Mouse (Mus musculus) gonadal fat pad, adult 2 months (tissue): Measurements from ENCODE around the gene Tmem253. TPM values are rescaled to one million over a fixed set of nuclear protein-coding genes. Genes with fewer than 3 reads are reported as not detected.

Source experiments
- DNase-seq: peaks from one replicate; pipeline ENCODE4 v3.0.0-alpha.2; 2012; ENCODE audit warnings: low read depth
- polyA plus RNA-seq: library from polyadenylated mRNA; depleted of rRNA; stranded (reverse); fragments of >200 nt; gene quantifications from 2 replicates; pipeline ENCODE4 v1.2.3, GENCODE M21; 2012; rRNA removed

Gene Tmem253
- 0.51 and 0.55 TPM in 2 replicates for polyA plus RNA-seq

DNA sequence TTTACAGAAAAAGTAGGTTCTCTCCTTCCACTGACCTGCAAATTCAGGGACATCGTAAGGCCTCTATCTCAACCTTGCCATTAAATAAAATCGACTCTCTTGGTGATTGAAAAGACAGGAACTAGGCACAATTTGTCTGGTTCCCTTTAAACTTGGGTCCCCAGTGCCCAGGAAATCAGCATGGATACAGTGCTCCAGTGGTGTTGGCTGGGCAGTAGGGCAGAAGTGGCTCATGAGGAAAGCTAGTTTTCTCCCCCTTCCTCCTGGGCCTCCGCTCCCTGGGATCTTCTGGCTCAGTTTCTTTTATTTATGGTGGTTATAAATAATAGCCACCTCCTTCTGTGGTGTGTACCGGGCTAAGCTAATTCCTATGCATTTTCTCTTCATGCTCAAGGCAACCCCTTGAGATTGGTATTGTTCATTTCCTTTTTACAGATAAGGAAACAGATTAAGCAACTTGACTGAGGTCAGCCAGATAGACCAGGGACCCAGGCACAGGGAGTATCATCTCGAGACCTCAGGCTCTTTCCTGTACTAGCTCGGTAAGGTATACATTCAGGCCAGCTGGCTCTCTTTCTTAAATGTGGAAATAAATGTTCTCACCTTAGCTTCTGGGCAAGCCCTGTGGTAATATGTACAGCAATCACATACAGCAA is at the start of gene Tmem253:
TSS of gene Tmem253 (plus strand) at position 214 of the 656 bp plus-strand sequence.
- DNase-seq: no peak

DNA sequence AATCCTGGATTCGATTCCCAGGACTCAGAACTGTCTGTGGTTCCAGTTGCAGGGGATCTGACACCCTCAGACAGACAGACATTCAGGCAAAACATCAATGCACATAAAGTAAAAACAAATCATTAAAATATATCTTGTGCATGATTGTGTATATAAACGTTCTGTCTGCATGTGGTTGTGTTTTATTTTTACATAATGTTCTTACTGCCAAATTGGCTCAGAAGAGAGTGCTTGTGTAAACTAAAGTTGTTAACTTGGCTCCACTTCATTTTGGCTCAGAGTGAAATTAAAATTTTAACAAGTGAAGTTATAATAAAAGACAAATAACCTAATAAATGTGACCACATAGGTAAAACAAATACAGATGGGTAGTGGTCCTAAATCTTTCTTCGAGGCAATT is 48.1 kb upstream of the Tmem253 start:
- DNase-seq: no peak

DNA sequence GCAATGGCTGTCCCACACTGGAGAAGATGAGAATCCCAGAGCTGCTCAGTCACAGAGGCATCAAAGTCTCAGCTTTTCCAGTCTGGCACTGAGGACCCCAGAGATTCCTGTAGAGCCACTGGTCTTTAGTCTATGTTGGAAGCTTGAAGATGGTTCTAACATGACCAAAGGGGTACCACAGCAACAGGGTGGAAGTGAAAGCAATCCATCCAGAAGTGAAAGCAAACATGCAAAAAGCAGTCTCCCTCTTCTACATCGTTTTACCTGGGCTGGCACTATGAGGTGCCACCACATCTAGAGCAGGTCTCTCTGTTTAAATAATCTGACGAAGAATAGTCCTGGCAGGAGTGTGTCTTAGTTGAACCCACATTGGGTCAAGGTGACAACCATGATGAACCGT is 36.2 kb upstream of the Tmem253 start:
- no peak for DNase-seq

DNA sequence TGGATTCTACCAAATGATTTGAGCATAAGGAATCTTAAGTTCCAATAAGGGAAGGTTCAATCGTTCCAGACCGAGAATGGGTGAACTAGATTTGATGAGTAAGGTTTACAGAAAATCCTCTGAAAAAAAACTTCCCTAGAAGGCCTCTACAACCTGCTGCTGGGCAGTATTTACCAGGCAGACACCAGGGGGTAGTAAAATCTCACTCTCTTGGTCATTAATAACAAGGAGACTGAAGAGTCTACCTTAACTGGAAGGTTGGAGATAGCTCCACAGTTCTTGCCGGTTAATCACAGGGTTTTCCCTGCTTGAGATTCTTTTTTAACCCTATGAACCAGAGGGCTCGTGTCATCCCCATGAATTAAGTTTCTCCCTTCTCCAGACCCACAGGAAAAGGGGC is 32.2 kb upstream of the Tmem253 start:
- DNase-seq: no peak

DNA sequence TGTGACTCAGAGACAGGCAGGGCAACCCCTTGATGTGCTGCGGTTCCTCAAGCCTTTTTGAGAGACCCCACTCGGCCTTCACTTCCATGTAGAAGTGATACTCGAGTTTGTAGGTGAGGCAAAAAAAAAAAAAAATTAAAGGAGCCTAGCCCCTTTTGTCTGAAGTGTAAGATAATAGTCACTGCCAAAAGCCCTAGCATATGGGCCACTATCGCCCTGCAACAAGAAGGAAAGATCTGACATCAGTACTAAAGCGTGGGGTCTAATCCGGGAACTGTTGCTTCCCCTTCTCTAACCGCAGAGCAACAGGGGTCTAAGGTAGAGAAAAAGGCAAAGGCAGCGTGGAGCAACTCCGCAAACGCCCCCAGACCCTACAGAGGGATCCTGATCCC is 31.6 kb upstream of the Tmem253 start:
- no peak for DNase-seq

DNA sequence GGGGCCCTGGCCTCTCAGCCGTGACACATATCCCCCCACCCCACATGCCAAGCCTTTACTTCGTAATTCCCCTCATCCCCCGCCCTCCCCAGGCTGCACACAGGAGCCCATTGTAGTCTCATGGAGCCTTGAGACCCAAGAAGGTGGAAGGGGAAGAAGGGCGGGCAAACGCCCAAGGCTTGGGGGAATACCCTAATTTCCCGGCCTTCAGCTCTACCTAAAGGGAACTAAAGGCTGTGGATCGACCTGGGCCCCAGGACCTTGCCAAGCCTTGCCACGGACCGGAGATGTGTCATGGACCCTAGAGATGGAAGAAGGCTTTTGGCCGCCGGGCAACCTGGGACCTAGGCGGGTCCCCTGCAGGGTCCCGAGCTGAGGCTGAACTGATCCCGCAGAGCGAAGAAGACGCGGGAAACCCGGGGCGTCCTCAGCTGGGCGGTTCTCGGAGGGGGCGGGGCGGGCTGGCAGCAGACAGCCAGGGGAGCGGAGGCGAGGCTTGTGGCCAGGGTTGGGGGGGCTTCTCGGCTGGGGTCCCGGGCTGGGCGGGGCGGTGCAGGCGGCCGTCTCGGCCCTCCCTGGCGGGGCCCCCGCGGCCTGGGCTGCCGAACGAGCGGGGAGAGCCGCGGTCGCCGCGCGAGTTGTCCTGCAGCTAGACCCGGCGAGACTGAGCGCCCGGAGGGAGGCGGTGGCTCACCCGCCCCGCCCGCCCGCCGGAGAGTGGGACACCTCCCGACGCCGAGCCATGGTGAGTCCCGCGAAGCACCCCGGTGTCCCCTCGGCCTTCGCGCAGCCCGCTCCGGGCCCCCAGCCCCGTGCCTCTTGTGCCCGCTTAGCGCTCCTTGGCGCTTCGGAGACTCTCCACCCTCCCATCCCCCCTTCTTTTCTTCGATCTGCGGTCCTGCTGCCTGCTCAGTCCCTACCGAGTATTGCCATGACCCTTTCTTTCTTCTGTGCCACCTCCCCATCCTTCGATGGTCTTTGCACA is 30.9 kb upstream of the Tmem253 start, which contains the start of gene Arhgef40:
TSS of gene Arhgef40 (plus strand) at position 473 of the 985 bp plus-strand sequence.
- DNase-seq: no peak

- no peak for DNase-seq
Measured at GRCm38 (mm10) chr14:51985301-51986152, 29.9 kb upstream of the Tmem253 start.

DNA sequence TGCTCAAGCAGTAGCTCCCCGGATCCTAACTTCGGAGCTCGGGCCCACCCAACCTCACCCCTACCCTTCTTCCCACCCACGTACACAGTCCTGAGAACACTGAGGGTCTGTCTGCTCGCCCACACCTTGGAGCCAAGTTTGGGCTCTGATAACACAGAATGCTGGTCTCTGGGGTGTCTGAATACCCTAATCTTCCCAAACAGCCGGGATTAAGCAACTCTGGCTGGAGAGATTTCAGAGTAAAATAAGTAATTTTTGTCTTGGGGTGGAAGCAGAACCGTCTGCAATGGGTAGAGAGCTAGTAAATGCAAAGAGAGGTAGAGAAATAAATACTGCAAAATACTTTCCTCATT is 29.3 kb upstream of the Tmem253 start:
- no peak for DNase-seq

DNA sequence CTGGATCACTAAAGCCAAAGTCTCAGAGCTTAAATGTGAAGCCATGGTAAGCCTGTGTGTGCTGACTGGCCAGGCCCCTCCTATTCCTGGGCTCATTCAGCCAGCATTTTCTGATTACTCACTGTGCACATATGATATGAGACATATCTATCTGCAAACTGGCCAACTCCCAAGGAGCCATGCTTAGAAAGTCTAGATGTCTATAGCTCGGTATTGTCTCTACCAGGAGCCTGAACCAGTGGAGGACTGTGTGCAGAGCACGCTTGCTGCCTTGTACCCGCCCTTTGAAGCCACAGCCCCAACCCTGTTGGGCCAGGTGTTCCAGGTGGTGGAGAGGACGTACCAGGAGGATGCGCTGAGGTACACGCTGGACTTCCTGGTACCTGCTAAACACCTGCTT is 28.3 kb upstream of the Tmem253 start:
- DNase-seq: no peak

DNA sequence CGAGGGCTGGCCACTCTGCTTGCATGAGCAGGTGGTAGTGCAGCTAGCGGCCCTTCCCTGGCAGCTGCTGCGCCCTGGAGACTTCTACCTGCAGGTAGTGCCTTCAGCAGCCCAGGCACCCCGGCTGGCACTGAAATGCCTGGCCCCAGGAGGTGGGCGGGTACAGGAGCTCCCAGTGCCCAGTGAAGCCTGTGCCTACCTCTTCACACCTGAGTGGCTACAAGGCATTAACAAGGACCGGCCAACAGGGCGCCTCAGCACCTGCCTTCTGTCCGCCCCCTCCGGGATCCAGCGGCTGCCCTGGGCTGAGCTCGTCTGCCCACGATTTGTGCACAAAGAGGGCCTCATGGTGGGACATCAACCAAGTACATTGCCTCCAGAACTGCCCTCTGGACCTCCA is 26.7 kb upstream of the Tmem253 start:
- no peak for DNase-seq

DNA sequence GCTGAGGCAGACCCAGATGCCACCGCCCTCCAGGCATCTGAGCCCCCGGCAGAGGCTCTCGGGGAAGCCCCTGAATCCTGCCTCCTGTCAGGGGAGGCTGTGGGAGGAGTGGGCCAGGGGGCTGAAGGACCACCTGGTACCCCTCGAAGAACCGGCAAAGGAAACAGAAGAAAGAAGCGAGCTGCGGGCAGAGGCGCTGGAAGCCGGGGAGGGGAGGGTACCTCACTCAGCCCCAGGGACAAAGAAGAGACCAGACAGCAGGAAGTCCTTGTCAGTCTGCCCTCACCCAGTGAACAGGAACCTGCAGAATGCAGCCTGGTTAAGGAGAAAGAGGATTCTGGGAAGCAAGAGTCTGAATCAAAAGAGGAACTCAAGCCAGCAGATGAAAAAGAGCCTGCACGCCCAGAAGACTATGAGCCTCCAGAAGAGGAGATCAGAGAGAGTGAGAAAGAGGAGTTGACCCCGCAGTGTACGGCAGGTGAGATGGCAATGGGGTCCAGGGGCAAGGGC is 25.9 kb upstream of the Tmem253 start:
- no peak for DNase-seq

DNA sequence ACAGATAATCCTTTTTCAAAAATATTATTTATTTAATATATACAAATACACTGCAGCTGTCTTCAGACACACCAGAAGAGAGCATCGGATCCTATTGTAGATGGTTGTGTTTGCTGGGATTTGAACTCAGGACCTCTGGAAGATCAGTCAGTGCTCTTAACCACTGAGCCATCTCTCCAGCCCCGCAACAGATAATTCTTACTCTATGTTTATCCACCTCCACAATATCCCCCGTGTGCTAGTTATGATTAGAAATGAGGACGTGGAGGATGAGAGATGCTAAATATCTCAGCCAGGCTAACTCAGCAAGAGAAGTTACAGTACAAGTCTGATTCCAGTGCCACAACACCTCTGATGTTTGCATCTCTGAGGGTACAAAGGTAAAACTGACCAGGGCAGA is 21.0 kb upstream of the Tmem253 start:
- DNase-seq: no peak

DNA sequence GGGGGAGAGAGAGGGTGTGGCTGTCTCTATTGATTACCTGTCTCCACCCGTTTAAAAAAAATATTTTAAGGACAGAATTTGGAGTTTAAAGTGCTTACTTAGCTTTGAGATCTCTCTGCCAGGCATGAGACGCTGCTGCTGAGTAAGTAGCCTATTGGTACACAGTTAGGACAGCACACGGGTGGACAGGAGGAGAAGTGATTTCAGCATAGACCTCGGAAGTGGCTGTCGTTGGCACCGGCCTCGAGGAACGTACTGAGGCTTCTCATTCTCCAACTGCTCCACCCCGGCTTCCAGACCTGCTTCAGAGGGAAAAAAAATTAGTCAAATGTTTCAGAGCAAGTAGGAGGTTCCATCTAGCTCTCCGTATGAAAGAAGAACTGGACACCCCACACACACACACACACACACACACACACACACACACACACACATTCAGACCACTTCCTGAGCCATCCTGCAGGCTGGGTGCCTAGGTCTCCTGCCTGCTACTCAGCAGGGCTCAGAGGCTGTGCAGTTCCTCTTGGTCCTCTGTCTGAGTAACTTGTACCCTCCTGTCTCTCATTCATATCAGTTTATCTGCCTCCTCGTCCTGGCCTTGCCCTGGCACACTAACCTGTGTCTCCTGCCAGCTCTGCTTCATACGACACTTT is 20.1 kb upstream of the Tmem253 start:
- DNase-seq: no peak

DNA sequence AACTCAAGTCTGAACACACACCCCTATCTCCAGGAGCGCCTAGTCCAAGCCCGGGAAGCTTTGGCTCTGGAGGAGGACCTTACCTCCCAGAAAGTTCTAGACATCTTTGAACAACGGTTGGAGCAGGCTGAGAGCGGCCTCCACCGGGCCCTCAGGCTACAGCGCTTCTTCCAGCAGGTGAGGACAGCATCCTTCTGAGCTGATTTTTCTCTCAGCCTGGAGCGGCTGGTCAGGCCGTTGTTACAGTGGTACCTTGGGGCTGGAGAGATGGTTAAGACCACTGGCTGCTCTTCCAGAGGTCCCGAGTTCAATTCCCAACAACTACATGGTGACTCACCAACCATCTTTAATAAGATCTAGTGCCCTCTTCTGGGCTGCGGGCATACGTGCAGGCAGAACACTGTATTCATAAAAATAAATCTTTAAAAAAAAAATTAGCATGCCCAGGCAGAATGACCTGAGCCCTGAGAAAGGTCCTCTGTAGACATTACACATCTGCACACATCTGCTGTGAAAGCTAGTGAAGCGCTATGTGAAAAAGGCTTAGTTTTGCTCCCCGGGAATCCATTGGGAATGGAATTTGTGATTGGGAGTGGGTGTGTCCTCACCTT is 19.1 kb upstream of the Tmem253 start:
- DNase-seq: no peak

DNA sequence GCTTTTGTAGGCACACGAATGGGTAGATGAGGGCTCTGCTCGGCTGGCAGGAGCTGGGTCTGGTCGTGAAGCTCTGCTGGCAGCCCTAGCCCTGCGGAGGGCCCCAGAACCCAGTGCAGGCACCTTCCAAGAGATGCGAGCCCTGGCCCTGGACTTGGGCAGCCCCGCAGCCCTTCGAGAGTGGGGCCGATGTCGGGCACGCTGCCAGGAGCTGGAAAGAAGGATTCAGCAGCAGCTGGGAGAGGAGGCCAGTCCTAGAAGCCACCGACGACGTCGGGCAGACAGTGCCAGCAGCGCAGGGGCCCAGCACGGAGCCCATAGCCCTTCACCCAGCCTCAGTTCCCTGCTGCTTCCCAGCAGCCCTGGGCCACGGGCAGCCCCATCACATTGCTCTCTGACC is 18.6 kb upstream of the Tmem253 start:
- no peak for DNase-seq

DNA sequence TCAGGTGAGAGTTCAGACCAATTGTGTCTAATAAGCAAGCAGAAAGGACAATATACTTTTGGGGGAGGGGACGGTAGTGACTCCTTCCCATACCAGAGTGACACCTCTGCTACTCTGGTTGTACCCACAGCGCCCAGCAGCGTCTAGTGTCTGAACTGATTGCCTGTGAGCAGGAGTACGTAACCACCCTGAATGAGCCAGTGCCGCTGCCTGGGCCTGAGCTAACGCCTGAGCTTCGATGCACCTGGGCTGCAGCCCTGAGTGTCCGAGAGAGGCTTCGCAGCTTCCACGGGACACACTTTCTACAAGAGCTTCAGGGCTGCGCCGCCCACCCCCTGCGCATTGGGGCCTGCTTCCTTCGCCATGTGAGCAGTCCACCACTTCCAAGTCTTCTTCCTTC is 18.0 kb upstream of the Tmem253 start:
- DNase-seq: no peak

- DNase-seq: no peak
Measured at GRCm38 (mm10) chr14:52003981-52004495, 11.4 kb upstream of the Tmem253 start.

DNA sequence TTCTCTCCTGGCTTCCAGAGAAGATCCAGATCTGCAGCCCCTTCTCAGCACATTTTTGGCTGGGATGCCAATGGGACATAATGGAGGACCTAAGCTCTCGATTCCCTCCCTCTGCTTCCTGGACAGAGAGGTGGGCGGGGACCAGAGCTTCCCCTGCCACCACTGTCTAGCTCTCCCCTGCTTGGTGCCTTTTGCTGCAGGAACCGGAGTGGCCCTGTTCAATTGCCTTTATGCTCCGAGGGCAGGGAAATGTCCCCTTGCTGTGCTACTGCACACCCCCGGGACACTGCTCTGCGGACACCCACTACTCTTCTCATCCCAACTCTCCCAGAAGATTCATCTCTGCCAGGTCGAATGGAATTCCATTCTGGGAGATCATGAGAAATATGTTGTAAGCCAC is 10.3 kb upstream of the Tmem253 start:
- no peak for DNase-seq

GRCm38 (mm10) chr14:52005616-52006015 is 9.8 kb upstream of the Tmem253 start:
- DNase-seq: no peak

- DNase-seq: no peak
Measured at GRCm38 (mm10) chr14:52006241-52006640, 9.2 kb upstream of the Tmem253 start.

- no peak for DNase-seq
Measured at GRCm38 (mm10) chr14:52006771-52007170, 8.7 kb upstream of the Tmem253 start.
